Mouse (Mus musculus): ENCODE results near the gene Orc1.

Orc1 gene

GRCm38 (mm10) chr4:108635101-108635500, 55.9 kb downstream of the Orc1 start:
- no peak for DNase-seq (ENCODE audit: low spot score)

DNA sequence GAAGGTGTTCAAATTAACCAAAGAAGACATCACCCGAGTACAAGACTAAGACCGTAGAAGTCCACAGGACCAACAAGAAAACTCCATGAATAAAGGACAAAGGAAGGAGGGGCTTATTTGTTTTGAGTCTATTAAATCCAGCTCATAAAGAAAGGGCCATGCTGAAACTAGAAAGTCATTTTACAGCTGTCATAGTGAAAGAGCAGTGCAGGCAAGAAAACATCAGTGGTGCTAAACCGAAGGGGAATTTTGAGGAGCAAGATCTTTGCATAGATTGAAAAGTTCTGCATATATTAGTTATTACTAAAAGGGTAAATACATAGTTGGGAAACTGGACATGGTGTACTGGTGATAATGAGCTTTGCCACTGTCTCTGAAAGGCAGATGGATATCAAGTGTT, 58.5 kb downstream of the Orc1 start:
- no peak for DNase-seq (ENCODE audit: low spot score)

- DNase-seq (ENCODE audit: low spot score) = no peak
These were observed 59.5 kb downstream of the Orc1 start for GRCm38 (mm10) chr4:108638752-108639151.

- no peak for DNase-seq (ENCODE audit: low spot score)
These were observed 85.2 kb downstream of the Orc1 start for GRCm38 (mm10) chr4:108664407-108664806.

Measured in ovary, postnatal 36 days (tissue).